Mouse (Mus musculus): ENCODE measurements around the gene Abl1. TPM values are rescaled to one million over a fixed set of nuclear protein-coding genes. Genes with fewer than 3 reads are reported as not detected.

The Abl1 gene
- polyA plus RNA-seq (2014; fragmentation: Nextera tagmentation; extraction: Ambion mirVana) = 19.7 and 20.9 TPM in 2 replicates

- H3K4me3 ChIP-seq (replicated peaks; ENCODE audit: low read length) = peak within 1 kb of the TSS; percentile 69
- peaks cover 35% of the 10 kb centered on the region for H3K4me1 ChIP-seq (replicated peaks; ENCODE audit: control insufficient read depth, insufficient read depth, low read length)
- under 1% methylated on average over 64 of the region's 64 CpGs for WGBS
Observed at GRCm38 (mm10) chr2:31688074-31688925, at the start of gene Abl1. Gene Abl1 (plus strand): TSS chr2:31688376.

GRCm38 (mm10) chr2:31638581-31639465 lies 49.4 kb upstream of the Abl1 start:
- ATAC-seq (ENCODE audit: low FRiP score) = no peak
- H3K27ac ChIP-seq = no peak overlapping the region
- 1% methylated on average over 30 of the region's 34 CpGs for WGBS
- H3K4me2 ChIP-seq (replicated peaks) = peak overlapping the region; percentile 21; the same call in 1 of the 2 replicates
- H3K4me3 ChIP-seq (replicated peaks; ENCODE audit: low read length) = peak overlapping the region; percentile 13; the same call in 1 of the 2 replicates
- no peaks in the 10 kb centered on the region for H3K9me3 ChIP-seq (ENCODE audit: control insufficient read depth, low read length)
- H3K36me3 ChIP-seq (replicated peaks; ENCODE audit: control insufficient read depth, insufficient read depth) = no peaks in the 10 kb centered on the region
- no peak overlapping the region for H3K9ac ChIP-seq
- peaks cover 98% of the 10 kb centered on the region for H3K27me3 ChIP-seq (ENCODE audit: control insufficient read depth, insufficient read depth, low read length)
- no peak for DNase-seq (ENCODE audit: low spot score)
- H3K4me1 ChIP-seq (replicated peaks; ENCODE audit: control insufficient read depth, insufficient read depth, low read length) = peaks cover 24% of the 10 kb centered on the region

More at GRCm38 (mm10) chr2:31688074-31688925, at the start of gene Abl1:
- H3K27ac ChIP-seq = peak within 1 kb of the TSS; percentile 92
- ATAC-seq (ENCODE audit: low FRiP score) = peak; percentile 100
- H3K4me2 ChIP-seq (replicated peaks) = peak within 1 kb of the TSS; percentile 96
- no peaks in the 10 kb centered on the region for H3K36me3 ChIP-seq (replicated peaks; ENCODE audit: control insufficient read depth, insufficient read depth)
- peak; percentile 93 for DNase-seq (ENCODE audit: low spot score)
- H3K9ac ChIP-seq = peak within 1 kb of the TSS; percentile 84
- no peaks in the 10 kb centered on the region for H3K9me3 ChIP-seq (ENCODE audit: control insufficient read depth, low read length)
- no peaks in the 10 kb centered on the region for H3K27me3 ChIP-seq (ENCODE audit: control insufficient read depth, insufficient read depth, low read length)

GRCm38 (mm10) chr2:31639466-31639760 lies 48.8 kb upstream of the Abl1 start:
- Histone ChIP-seq H3K4me3 (replicated peaks; ENCODE audit: low read length) (peak overlapping the region; percentile 13), H3K9me3 (ENCODE audit: control insufficient read depth, low read length) (no peaks in the 10 kb centered on the region), H3K4me1 (replicated peaks; ENCODE audit: control insufficient read depth, insufficient read depth, low read length) (peaks cover 24% of the 10 kb centered on the region), H3K9ac (no peak overlapping the region), H3K4me2 (replicated peaks) (peak overlapping the region; percentile 21; the same call in 1 of the 2 replicates), H3K27me3 (ENCODE audit: control insufficient read depth, insufficient read depth, low read length) (peaks cover 98% of the 10 kb centered on the region), H3K27ac (no peak overlapping the region), H3K36me3 (replicated peaks; ENCODE audit: control insufficient read depth, insufficient read depth) (no peaks in the 10 kb centered on the region)
- DNase-seq (ENCODE audit: low spot score) = no peak
- ATAC-seq (ENCODE audit: low FRiP score) = no peak
- WGBS = 0% methylated on average over 12 of the region's 13 CpGs

- no peak for ATAC-seq (ENCODE audit: low FRiP score)
- Histone ChIP-seq H3K9me3 (ENCODE audit: control insufficient read depth, low read length) (no peaks in the 10 kb centered on the region), H3K27ac (no peak within 1 kb of the TSS), H3K9ac (no peak within 1 kb of the TSS), H3K4me1 (replicated peaks; ENCODE audit: control insufficient read depth, insufficient read depth, low read length) (peaks cover 24% of the 10 kb centered on the region), H3K27me3 (ENCODE audit: control insufficient read depth, insufficient read depth, low read length) (peaks cover 98% of the 10 kb centered on the region), H3K4me3 (replicated peaks; ENCODE audit: low read length) (peak within 1 kb of the TSS; percentile 13), H3K4me2 (replicated peaks) (peak within 1 kb of the TSS; percentile 28; the same call in 1 of the 2 replicates), H3K36me3 (replicated peaks; ENCODE audit: control insufficient read depth, insufficient read depth) (no peaks in the 10 kb centered on the region)
- under 1% methylated on average over 41 of the region's 41 CpGs for WGBS
- no peak for DNase-seq (ENCODE audit: low spot score)
Observed at GRCm38 (mm10) chr2:31639901-31640608, 48.1 kb upstream of the Abl1 start, which contains the start of gene Prdm12. Gene Prdm12 (plus strand): TSS chr2:31640037.

- Histone ChIP-seq H3K9me3 (ENCODE audit: control insufficient read depth, low read length) (no peaks in the 10 kb centered on the region), H3K27ac (no peak overlapping the region), H3K4me2 (replicated peaks) (peak overlapping the region; percentile 28), H3K4me1 (replicated peaks; ENCODE audit: control insufficient read depth, insufficient read depth, low read length) (peaks cover 19% of the 10 kb centered on the region), H3K9ac (no peak overlapping the region), H3K4me3 (replicated peaks; ENCODE audit: low read length) (peak overlapping the region; percentile 13), H3K27me3 (ENCODE audit: control insufficient read depth, insufficient read depth, low read length) (peaks cover 98% of the 10 kb centered on the region), H3K36me3 (replicated peaks; ENCODE audit: control insufficient read depth, insufficient read depth) (no peaks in the 10 kb centered on the region)
- under 1% methylated on average over 48 of the region's 48 CpGs for WGBS
- DNase-seq (ENCODE audit: low spot score) (peak; percentile 61), ATAC-seq (ENCODE audit: low FRiP score) (0 out of 2 replicates have a peak, but pooled peaks have one; percentile 42)
Observed at GRCm38 (mm10) chr2:31640609-31641507, 47.3 kb upstream of the Abl1 start.

- under 1% methylated on average over 11 of the region's 11 CpGs for WGBS
- no peak for ATAC-seq (ENCODE audit: low FRiP score)
- H3K9me3 ChIP-seq (ENCODE audit: control insufficient read depth, low read length) = no peaks in the 10 kb centered on the region
- peak overlapping the region; percentile 23; the same call in 1 of the 2 replicates for H3K4me2 ChIP-seq (replicated peaks)
- peaks cover 13% of the 10 kb centered on the region for H3K4me1 ChIP-seq (replicated peaks; ENCODE audit: control insufficient read depth, insufficient read depth, low read length)
- H3K27ac ChIP-seq = no peak overlapping the region
- H3K9ac ChIP-seq = no peak overlapping the region
- peaks cover 98% of the 10 kb centered on the region for H3K27me3 ChIP-seq (ENCODE audit: control insufficient read depth, insufficient read depth, low read length)
- no peaks in the 10 kb centered on the region for H3K36me3 ChIP-seq (replicated peaks; ENCODE audit: control insufficient read depth, insufficient read depth)
- peak overlapping the region; percentile 13 for H3K4me3 ChIP-seq (replicated peaks; ENCODE audit: low read length)
- no peak for DNase-seq (ENCODE audit: low spot score)
Observed at GRCm38 (mm10) chr2:31641508-31641830, 46.7 kb upstream of the Abl1 start.

- Histone ChIP-seq H3K4me3 (replicated peaks; ENCODE audit: low read length) (peak overlapping the region; percentile 13), H3K36me3 (replicated peaks; ENCODE audit: control insufficient read depth, insufficient read depth) (no peaks in the 10 kb centered on the region), H3K9ac (no peak overlapping the region), H3K4me2 (replicated peaks) (peak overlapping the region; percentile 23), H3K27ac (no peak overlapping the region), H3K4me1 (replicated peaks; ENCODE audit: control insufficient read depth, insufficient read depth, low read length) (peaks cover 8% of the 10 kb centered on the region), H3K9me3 (ENCODE audit: control insufficient read depth, low read length) (no peaks in the 10 kb centered on the region), H3K27me3 (ENCODE audit: control insufficient read depth, insufficient read depth, low read length) (peaks cover 98% of the 10 kb centered on the region)
- ATAC-seq (ENCODE audit: low FRiP score) (no peak), DNase-seq (ENCODE audit: low spot score) (no peak)
- WGBS = 3% methylated on average over 18 of the region's 18 CpGs
Observed at GRCm38 (mm10) chr2:31641929-31642328, 46.2 kb upstream of the Abl1 start.

Measured in hindbrain, embryonic 14.5 days (tissue).